Mouse (Mus musculus): ENCODE measurements at regions not wholly inside any gene's neighbourhood (a gene's known extent, or its start where the extent isn't known, plus 50 kb on each side); places are given as distances from the start of the nearest gene placed in this dataset.
A peak's percentile ranks its signal among the peaks of the same experiment; 100 is the strongest.

DNA sequence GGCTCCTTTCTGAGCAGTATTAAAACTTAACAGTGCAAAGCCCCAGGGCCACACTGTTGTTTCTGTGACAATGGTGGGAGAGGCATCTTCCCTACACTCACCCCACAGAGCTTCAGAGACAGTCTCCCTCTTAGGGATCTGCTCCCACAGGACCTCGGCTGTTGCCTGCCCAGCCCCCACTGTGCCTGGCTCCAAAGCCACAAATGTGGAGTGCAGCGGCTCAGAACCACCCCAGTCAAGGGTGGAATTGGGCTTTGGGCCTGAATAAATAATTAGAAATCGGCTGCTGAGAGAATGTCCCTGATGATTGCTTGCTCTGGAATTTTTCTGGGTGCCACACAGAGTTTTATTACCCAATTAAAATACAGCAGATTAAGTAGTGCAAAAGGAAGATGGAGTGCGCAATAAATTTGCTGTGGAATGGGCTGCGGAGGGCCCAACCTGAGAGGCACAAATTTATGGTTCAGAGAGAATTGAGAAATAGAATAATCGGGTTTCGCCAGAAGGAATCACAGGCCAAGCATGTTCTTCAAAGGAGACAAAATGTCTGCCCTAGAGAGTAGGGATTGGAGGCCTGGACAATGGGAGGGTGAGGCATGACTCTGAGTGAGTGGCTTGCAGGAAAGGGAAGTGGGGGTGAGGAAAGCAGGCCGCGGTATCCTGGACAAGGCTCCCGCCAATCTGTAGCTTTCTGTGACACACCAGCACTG is 56.4 kb downstream of the Cd24a start:
- no peak for ATAC-seq (ENCODE audit: extremely low read depth, insufficient number of reproducible peaks, low FRiP score, poor library complexity, severe bottlenecking)

GRCm38 (mm10) chr10:43641169-43641945 is 63.3 kb downstream of the Cd24a start:
- peak; percentile 76 for ATAC-seq (ENCODE audit: extremely low read depth, insufficient number of reproducible peaks, low FRiP score, poor library complexity, severe bottlenecking)

GRCm38 (mm10) chr10:43646326-43646725 is 68.2 kb downstream of the Cd24a start:
- no peak for ATAC-seq (ENCODE audit: extremely low read depth, insufficient number of reproducible peaks, low FRiP score, poor library complexity, severe bottlenecking)

DNA sequence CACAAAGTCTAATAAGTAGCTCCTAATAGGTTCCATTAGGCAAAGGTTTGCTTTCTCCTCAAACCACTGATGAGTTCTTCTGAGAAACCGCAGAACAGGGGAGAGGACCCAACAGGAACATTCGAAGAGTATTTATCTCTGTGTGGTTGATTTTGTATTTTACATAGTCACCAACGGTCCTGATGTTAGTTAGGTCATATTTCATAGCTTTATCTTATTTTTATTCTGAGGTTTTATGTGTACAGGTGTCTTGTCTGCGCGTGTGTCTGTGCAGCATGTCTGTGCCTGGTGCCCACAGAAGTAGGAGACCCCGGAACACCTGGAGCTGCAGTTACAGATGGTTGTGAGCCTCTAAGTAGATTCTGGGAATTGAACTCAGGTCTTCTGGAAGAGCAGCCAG is 68.9 kb downstream of the Cd24a start:
- ATAC-seq (ENCODE audit: extremely low read depth, insufficient number of reproducible peaks, low FRiP score, poor library complexity, severe bottlenecking), result no peak

DNA sequence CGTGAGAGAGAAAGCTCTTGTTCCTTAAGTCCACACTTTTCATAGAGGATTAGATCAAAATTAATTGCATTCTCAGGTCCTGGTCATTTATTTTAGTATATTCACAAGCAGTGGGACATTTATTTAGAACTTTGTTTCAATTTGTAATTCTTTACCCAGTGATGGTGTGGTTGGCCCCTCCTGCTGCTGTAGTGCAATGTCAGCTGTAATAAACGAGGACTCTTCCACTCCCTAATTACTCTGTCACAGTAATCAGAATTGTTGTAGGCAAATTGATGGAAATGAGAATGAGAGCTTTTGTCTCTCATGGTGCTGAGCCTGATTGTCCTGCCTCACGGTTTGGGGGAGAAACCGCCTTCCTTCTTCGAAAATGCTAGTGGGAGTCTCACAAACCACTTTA is 70.1 kb downstream of the Cd24a start:
- ATAC-seq (ENCODE audit: extremely low read depth, insufficient number of reproducible peaks, low FRiP score, poor library complexity, severe bottlenecking), result no peak

DNA sequence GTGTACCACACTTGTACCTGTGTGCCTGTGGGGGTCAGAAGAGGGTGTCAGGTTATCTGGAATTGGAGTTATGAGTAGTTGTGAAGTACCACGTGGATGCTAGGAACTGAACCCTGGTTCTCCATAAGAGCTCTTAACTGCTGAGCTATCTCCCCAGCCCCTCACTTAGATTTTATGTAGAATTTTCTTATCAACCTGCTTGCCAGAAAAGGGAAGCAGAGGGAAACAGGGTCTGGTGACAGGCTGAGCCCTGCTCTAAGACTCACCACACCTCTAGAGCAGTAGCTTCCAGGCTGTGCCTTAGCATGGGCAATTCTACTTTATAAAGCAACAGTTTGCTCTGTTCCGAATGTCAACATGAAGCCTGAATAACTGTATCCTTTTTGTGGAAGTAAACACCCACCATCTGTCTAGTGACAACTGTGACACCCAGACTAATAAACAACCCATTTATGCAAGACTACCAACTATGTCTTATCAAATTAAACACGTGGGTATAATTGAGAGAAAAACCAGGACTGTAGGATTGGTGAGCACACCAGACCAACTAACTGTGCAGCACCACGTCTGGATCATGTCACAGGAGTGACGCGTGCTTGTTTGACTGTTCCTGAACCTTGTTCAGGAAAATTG is 70.8 kb downstream of the Cd24a start:
- no peak for ATAC-seq (ENCODE audit: extremely low read depth, insufficient number of reproducible peaks, low FRiP score, poor library complexity, severe bottlenecking)

DNA sequence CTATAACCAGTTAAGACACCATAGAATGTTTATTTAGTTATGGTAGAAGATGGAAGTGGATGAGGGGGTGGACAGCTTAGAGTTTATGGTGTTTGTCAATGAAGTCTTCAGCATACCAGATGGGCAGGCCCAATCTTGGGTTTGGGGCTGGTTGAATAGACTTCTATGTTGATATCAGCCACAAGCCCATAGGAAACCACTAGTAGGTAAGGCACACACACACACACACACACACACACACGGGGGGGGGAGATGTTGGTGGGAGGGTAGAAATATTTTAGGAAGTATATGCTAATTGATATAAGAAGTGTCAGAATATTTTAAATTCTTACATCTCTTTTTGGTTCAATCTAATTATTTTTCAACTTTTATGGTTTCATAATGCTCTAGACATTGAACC is 72.4 kb downstream of the Cd24a start:
- no peak for ATAC-seq (ENCODE audit: extremely low read depth, insufficient number of reproducible peaks, low FRiP score, poor library complexity, severe bottlenecking)

DNA sequence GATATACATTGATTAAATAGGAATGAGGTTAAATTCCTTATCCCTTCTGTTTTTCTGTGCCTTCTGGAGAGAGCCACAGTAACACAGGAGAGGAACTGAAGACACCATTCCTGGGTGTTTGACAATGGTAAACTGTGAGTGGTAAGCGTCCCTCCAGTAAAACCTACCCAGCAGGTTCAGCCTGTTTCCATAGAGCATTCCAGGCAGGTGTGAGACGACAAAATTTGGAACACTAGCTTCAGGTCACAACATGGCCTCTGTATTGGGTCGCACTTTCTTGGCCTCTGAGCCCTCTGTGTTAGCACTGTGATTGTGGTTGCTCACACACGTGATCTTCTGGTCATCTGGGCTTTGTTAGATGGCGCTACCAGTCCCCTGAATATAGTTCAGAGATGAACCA is 73.4 kb downstream of the Cd24a start:
- ATAC-seq (ENCODE audit: extremely low read depth, insufficient number of reproducible peaks, low FRiP score, poor library complexity, severe bottlenecking), result no peak

DNA sequence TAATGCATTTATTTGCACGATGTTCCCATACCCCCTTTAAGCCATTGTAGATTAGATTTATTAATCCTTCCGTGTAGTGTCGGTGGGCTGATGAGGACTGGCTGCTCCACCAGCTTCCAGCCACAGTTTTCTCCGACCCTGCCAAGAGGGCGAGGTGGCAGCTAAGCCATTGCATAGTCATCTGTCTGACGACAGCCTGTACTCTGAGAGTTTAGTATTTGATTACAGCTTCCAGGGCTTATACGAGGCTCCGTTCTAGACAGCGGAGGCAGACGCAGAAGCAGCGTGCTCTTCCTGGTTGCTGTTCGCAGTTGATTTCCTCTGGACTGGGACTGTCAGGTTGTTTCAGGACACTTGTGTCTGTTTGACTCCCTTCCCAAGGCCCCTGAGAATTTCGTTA is 73.8 kb downstream of the Cd24a start:
- no peak for ATAC-seq (ENCODE audit: extremely low read depth, insufficient number of reproducible peaks, low FRiP score, poor library complexity, severe bottlenecking)

DNA sequence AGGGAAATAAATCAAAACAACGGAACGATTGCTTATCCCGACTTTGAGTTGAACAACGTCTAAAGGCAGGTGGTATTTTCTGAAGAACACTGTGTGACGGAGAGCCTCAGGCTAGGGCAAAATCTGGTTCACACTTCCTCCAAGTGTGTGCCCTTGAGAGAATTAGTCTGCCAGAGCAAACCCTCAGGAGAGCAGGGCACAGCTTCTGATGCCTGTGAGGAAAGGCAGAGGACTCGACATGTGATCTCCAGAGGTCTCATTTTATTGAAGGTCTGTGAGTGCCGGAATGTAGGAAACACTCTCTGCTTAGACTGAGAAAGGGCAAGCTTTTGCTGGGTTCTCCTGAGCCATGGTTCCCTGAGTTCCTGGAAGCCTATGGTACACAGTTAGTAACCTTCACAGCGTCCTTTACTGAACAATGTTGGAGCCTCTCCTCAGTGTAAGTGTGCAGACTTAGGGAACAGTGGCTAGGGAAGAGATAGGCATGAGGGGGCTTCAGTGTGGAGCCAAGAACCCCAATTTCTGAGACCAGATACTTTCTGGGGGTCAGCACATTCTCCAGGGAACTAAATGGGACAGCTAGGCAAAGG is 77.1 kb downstream of the Cd24a start:
- ATAC-seq (ENCODE audit: extremely low read depth, insufficient number of reproducible peaks, low FRiP score, poor library complexity, severe bottlenecking), result no peak

GRCm38 (mm10) chr10:43655680-43656079 is 77.6 kb downstream of the Cd24a start:
- no peak for ATAC-seq (ENCODE audit: extremely low read depth, insufficient number of reproducible peaks, low FRiP score, poor library complexity, severe bottlenecking)

GRCm38 (mm10) chr10:43656207-43656606 is 78.1 kb downstream of the Cd24a start:
- ATAC-seq (ENCODE audit: extremely low read depth, insufficient number of reproducible peaks, low FRiP score, poor library complexity, severe bottlenecking), result peak; percentile 83

DNA sequence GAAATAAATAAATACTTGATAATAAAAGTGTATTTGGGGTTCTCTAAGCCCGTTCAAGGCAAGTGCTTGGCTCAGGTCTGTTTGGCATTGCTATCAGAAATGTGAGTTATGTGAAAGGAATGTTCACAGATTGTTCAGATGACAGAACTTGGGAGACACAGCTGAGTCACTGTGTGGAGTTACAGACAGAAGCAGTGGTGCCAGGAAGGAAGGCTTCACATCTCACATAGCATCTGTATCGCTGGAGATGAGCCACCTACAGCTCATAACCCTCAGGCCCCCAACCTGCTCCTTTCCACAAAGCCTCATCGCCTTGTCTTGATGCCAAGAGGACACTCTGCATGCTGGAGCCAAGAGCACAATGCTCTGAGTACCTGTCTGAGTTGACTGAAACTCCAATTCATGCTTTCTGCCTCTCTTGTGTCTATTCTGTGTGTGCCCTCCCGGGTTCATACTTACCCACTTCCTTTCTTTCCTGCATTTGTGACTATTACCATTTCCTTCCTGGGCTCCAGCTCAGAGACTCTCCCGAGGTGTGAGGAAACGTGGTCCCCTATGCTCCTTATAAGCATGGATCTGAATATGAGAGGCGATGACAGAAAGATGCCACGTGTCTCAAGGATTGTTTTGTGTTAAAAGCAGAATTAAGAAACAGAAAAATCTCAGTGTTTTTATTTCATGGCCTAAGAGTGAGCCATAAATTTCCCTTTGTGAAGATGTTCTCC is 79.6 kb downstream of the Cd24a start:
- no peak for ATAC-seq (ENCODE audit: extremely low read depth, insufficient number of reproducible peaks, low FRiP score, poor library complexity, severe bottlenecking)

- no peak for ATAC-seq (ENCODE audit: extremely low read depth, insufficient number of reproducible peaks, low FRiP score, poor library complexity, severe bottlenecking)
Observed at GRCm38 (mm10) chr10:43658226-43658593, 80.1 kb downstream of the Cd24a start.

- no peak for ATAC-seq (ENCODE audit: extremely low read depth, insufficient number of reproducible peaks, low FRiP score, poor library complexity, severe bottlenecking)
Observed at GRCm38 (mm10) chr10:43664844-43665243, 86.8 kb downstream of the Cd24a start.

GRCm38 (mm10) chr10:43666262-43667085 is 88.4 kb downstream of the Cd24a start:
- ATAC-seq (ENCODE audit: extremely low read depth, insufficient number of reproducible peaks, low FRiP score, poor library complexity, severe bottlenecking), result no peak

GRCm38 (mm10) chr10:43667086-43667690 is 89.1 kb downstream of the Cd24a start:
- ATAC-seq (ENCODE audit: extremely low read depth, insufficient number of reproducible peaks, low FRiP score, poor library complexity, severe bottlenecking), result no peak

GRCm38 (mm10) chr10:43667732-43668247 is 89.7 kb downstream of the Cd24a start:
- ATAC-seq (ENCODE audit: extremely low read depth, insufficient number of reproducible peaks, low FRiP score, poor library complexity, severe bottlenecking), result peak; percentile 92

All from neutrophil, adult 5-6 weeks (primary cell).